Mouse (Mus musculus): Measurements from ENCODE around the gene Spint2. TPM values are rescaled to one million over a fixed set of nuclear protein-coding genes. Genes with fewer than 3 reads are reported as not detected.

Spint2 gene
- total and polyA plus RNA-seq, 3 experiments = 4.1 to 29.1 TPM; not detected in 1

DNA sequence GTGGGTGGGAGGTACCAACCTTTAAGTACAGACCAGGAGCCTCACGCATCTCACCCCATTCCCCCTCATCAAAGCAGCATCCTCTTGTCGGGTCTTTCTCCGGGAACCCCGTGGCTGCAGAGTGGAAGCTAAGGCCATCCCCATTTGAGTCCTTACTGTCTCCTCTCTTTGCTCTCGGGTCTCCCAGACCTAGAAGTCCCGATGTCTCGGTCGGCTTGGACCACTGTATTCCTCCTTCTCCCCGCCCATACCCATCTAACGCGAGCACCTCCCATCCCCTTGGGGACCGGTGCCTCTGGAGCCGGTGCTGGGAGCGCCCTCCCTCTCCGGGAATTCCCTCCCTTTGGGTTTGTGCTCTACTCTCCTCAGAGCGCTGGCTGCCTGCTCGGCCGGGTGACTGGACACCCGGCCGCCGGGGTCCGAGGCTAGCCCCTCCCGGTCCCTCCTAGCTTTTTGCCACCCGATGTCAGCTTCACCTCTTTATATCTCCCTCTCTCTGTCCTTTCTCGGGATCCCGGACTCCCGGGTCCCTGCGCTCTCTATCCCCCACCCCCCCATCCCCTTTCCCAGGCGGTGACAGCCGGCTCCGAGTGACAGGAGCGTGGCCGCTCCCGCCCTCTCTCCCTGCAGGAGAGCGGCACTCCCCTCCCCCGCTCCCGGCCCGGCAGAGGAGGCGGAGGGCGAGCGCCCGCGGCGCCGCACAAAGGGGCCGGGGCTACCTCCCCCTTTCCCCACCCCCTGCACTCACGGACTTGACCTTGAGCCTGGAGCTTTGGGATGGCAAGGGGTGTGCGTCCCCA, 23.0 kb upstream of the Spint2 start:
- Histone ChIP-seq H3K4me2 (ENCODE audit: insufficient read depth, low read depth, poor library complexity, severe bottlenecking) (peak overlapping the region; percentile 11; the same call in 1 of the 2 replicates), H3K4me3 (replicated peaks in 1 of 3; ENCODE audit: low read depth in 2 of 3, low read length in 2 of 3, poor library complexity in 1 of 3) (no peak overlapping the region), H3K79me2 (replicated peaks; ENCODE audit: control insufficient read depth, extremely low read depth, insufficient read depth, poor library complexity, severe bottlenecking) (no peaks in the 10 kb centered on the region), H3K27ac (ENCODE audit: insufficient read depth, low read depth) (no peak overlapping the region), H3K36me3 (replicated peaks in 1 of 2; ENCODE audit: control insufficient read depth in 1 of 2, insufficient read depth in 1 of 2, low read length in 1 of 2) (no peaks in the 10 kb centered on the region), H3K9ac (ENCODE audit: insufficient read depth, low read depth) (no peak overlapping the region), H3K9me3 (replicated peaks; ENCODE audit: low read length) (peaks cover 6% of the 10 kb centered on the region), H3K27me3 (replicated peaks) (peaks cover 78% of the 10 kb centered on the region), H3K4me1 (ENCODE audit: control insufficient read depth in 1 of 2, insufficient read depth in 2 of 2) (peaks cover 0 to 30% of the 10 kb centered on the region in 2 experiments; a peak in 2 of 4 replicates)
- dilution Hi-C loops (cut with MboI; ENCODE audit: extremely low pct_ligation_motif_present, extremely low pct_unique_long_range_greater_than_20kb, low sequenced_read_pairs) = no loop called here
- TF ChIP-seq EP300 (IDR thresholded peaks at IDR 0.05; ENCODE audit: low read length) = no peak
- no peak for TF ChIP-seq ZKSCAN1 (IDR thresholded peaks at IDR 0.05; ENCODE audit: borderline replicate concordance, low read depth, low read length)
- no peak for TF ChIP-seq MYC (IDR thresholded peaks at IDR 0.05; ENCODE audit: low read depth, low read length)
- no peak for TF ChIP-seq HCFC1 (IDR thresholded peaks at IDR 0.05; ENCODE audit: low read depth, low read length)
- TF ChIP-seq RCOR1 (conservative IDR thresholded peaks at IDR 0.05; ENCODE audit: low read depth, low read length) = no peak
- TF ChIP-seq CTCF (conservative IDR thresholded peaks at IDR 0.05 in 1 of 2, IDR thresholded peaks at IDR 0.05 in 1 of 2; ENCODE audit: low read depth in 2 of 2, low read length in 2 of 2) = no peak
- no peak for TF ChIP-seq MAFK (IDR thresholded peaks at IDR 0.05; ENCODE audit: insufficient replicate concordance, low read length)
- TF ChIP-seq ZNF384 (IDR thresholded peaks at IDR 0.05; ENCODE audit: low read depth, low read length) = no peak
- TF ChIP-seq POLR2AphosphoS2 (IDR thresholded peaks at IDR 0.05; ENCODE audit: low read depth, low read length) = no peak
- no peak for TF ChIP-seq POLR2A (IDR thresholded peaks at IDR 0.05; ENCODE audit: low read depth, low read length)
- TF ChIP-seq NRF1 (IDR thresholded peaks at IDR 0.05; ENCODE audit: low read depth, low read length) = no peak
- no peak for TF ChIP-seq GABPA (IDR thresholded peaks at IDR 0.05; ENCODE audit: insufficient replicate concordance, low read depth, low read length)
- TF ChIP-seq NELFE (IDR thresholded peaks at IDR 0.05; ENCODE audit: low read depth, low read length) = no peak
- no peak for TF ChIP-seq ZC3H11A (IDR thresholded peaks at IDR 0.05; ENCODE audit: low read depth, low read length)
- TF ChIP-seq IRF4 (IDR thresholded peaks at IDR 0.05; ENCODE audit: low read depth, low read length) = no peak
- TF ChIP-seq E2F4 (IDR thresholded peaks at IDR 0.05; ENCODE audit: insufficient replicate concordance, low read depth, low read length) = no peak
- TF ChIP-seq KAT2A (IDR thresholded peaks at IDR 0.05; ENCODE audit: insufficient replicate concordance, low read length) = no peak
- no peak for TF ChIP-seq UBTF (IDR thresholded peaks at IDR 0.05; ENCODE audit: low read depth, low read length)
- DNase-seq (ENCODE audit: extremely low read depth) = no peak
- in situ Hi-C loops (cut with MboI; ENCODE audit: low pct_ligation_motif_present, low pct_unique_long_range_greater_than_20kb, low sequenced_read_pairs) = no loop called here

DNA sequence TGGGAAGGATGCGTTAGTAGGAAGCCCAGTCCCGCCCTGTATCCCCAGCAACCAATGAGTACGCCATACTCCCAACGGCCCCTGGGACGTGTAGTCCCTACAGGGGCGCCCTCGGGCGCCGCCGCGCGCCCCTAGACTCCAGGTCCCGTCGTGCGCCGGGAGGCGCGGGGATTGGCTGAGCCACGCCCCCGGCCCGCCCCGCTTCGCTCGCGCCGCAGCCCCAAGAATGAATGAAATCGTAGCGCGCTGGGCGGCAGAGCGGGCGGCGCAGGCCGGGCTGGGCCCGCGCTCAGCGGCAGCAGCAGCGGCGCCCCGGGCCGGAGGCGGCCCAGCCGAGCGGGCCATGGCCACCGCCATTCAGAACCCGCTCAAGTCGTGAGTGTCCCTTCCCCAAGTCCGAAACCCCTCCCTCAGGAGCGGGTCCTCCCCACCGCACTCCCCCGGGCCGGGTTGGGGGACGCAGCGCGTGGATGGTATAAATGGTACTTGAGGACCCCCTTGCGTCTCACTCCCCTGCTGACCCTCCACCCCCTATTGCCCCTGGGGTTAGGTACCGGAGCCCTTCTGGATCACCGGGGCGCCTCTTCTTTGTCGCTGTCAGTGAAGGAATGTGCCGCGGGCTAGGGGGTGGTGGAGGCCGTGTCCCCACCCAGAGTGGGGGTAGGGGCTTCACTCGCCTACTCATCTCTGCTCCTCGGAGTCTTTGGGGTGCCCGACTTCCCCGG, 22.2 kb upstream of the Spint2 start, which contains the start of gene Dpf1:
TSS of gene Dpf1 (plus strand) at position 214 of the 725 bp plus-strand sequence.
- Histone ChIP-seq H3K79me2 (replicated peaks; ENCODE audit: control insufficient read depth, extremely low read depth, insufficient read depth, poor library complexity, severe bottlenecking) (no peaks in the 10 kb centered on the region), H3K36me3 (replicated peaks in 1 of 2; ENCODE audit: control insufficient read depth in 1 of 2, insufficient read depth in 1 of 2, low read length in 1 of 2) (no peaks in the 10 kb centered on the region), H3K9me3 (replicated peaks; ENCODE audit: low read length) (peaks cover 6% of the 10 kb centered on the region), H3K4me2 (ENCODE audit: insufficient read depth, low read depth, poor library complexity, severe bottlenecking) (peak within 1 kb of the TSS; percentile 11; the same call in 1 of the 2 replicates), H3K9ac (ENCODE audit: insufficient read depth, low read depth) (no peak within 1 kb of the TSS), H3K4me3 (replicated peaks in 1 of 3; ENCODE audit: low read depth in 2 of 3, low read length in 2 of 3, poor library complexity in 1 of 3) (no peak within 1 kb of the TSS), H3K27me3 (replicated peaks) (peaks cover 77% of the 10 kb centered on the region), H3K27ac (ENCODE audit: insufficient read depth, low read depth) (no peak within 1 kb of the TSS), H3K4me1 (ENCODE audit: control insufficient read depth in 1 of 2, insufficient read depth in 2 of 2) (peaks cover 0 to 23% of the 10 kb centered on the region in 2 experiments; a peak in 2 of 4 replicates)
- dilution Hi-C loops (cut with MboI; ENCODE audit: extremely low pct_ligation_motif_present, extremely low pct_unique_long_range_greater_than_20kb, low sequenced_read_pairs) = no loop called here
- in situ Hi-C loops (cut with MboI; ENCODE audit: low pct_ligation_motif_present, low pct_unique_long_range_greater_than_20kb, low sequenced_read_pairs) = no loop called here
- DNase-seq (ENCODE audit: extremely low read depth) = no peak
- TF ChIP-seq BHLHE40 (IDR thresholded peaks at IDR 0.05; ENCODE audit: low read depth, low read length) (no peak), NRF1 (IDR thresholded peaks at IDR 0.05; ENCODE audit: low read depth, low read length) (no peak)
